Comparison of ENCODE assay signal across 8 mouse cellular contexts in the genomic region with DNA sequence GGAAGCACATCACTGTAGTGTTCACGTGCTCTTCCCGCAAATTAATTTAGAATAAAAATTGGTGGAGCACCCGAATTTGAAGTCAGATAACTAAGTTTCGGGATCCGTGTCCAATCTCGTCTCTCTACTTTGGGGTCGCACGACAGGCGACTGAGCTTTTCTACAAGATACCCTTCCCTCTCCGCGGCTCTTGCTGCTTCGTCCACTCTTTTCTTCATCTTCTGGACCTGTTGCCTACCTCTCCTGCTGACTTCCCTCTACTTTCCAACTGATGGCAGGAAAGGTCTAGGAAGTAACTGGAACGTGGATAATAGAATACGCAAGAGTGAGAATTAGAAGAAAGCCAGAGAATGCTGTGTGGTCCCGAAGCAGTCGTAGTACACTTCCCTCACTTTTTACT. TPM values are rescaled to one million over a fixed set of nuclear protein-coding genes. Genes with fewer than 3 reads are reported as not detected.
DNase-seq lines count a peak whose midpoint lies in the region; ATAC-seq and TF ChIP-seq lines count a peak whose summit lies in the region.

No protein-coding gene starts in this region.

- H3K4me3 ChIP-seq in heart, embryonic 10.5 days = peak overlapping the region; percentile 71
- H3K4me3 ChIP-seq in ES-Bruce4 (ENCODE audit: low read depth, low read length) = peak overlapping the region; percentile 78
- peak overlapping the region; percentile 58 for H3K4me3 ChIP-seq in heart, embryonic 15.5 days
- peak overlapping the region; percentile 63 for H3K4me3 ChIP-seq in liver, embryonic 15.5 days (replicated peaks)

- peak overlapping the region; percentile 77 for H3K4me2 ChIP-seq in heart, embryonic 15.5 days
- peak overlapping the region; percentile 84 for H3K4me2 ChIP-seq in liver, embryonic 15.5 days

- peaks cover 8% of the 10 kb centered on the region; the same call in 1 of the 2 replicates for H3K4me1 ChIP-seq in heart, embryonic 10.5 days
- no peaks in the 10 kb centered on the region for H3K4me1 ChIP-seq in ES-Bruce4 (ENCODE audit: control insufficient read depth, insufficient read depth, low read length)
- peaks cover 9% of the 10 kb centered on the region for H3K4me1 ChIP-seq in heart, embryonic 15.5 days (replicated peaks)
- H3K4me1 ChIP-seq in liver, embryonic 15.5 days (replicated peaks) = peaks cover 58% of the 10 kb centered on the region

- 0 out of 2 replicates have a peak overlapping the region, but pooled peaks have one; percentile 11 for H3K27ac ChIP-seq in heart, embryonic 10.5 days
- H3K27ac ChIP-seq in ES-Bruce4 (ENCODE audit: insufficient read depth, low read length) = no peak overlapping the region
- no peak overlapping the region for H3K27ac ChIP-seq in heart, embryonic 15.5 days
- no peak overlapping the region for H3K27ac ChIP-seq in liver, embryonic 15.5 days (replicated peaks)

- TF ChIP-seq POLR2A in ES-Bruce4 (IDR thresholded peaks at IDR 0.05; ENCODE audit: insufficient read depth, low read length) = no peak

- H3K27me3 ChIP-seq in heart, embryonic 10.5 days (ENCODE audit: insufficient read depth, poor library complexity, severe bottlenecking) = no peaks in the 10 kb centered on the region
- H3K27me3 ChIP-seq in ES-Bruce4 (ENCODE audit: control insufficient read depth, insufficient read depth, low read length, poor library complexity, severe bottlenecking) = no peaks in the 10 kb centered on the region
- H3K27me3 ChIP-seq in heart, embryonic 15.5 days = 0 out of 2 replicates have a peak, but pooled peaks cover 7% of the 10 kb centered on the region
- peaks cover 22% of the 10 kb centered on the region for H3K27me3 ChIP-seq in liver, embryonic 15.5 days

- intact Hi-C loops in heart, postnatal 25 days (cut with DNase I) = loop anchor here (2.0 to 10.0 kb wide), 2 partner anchors 23 to 63 kb away; no protein-coding TSS in a partner anchor

- under 1% methylated on average over 16 of the region's 16 CpGs for WGBS in heart, embryonic 10.5 days
- WGBS in heart, embryonic 15.5 days = 1% methylated on average over 16 of the region's 16 CpGs
- under 1% methylated on average over 16 of the region's 16 CpGs for WGBS in liver, embryonic 15.5 days (ENCODE audit: insufficient replicate concordance)

- H3K9me3 ChIP-seq in heart, embryonic 10.5 days = no peaks in the 10 kb centered on the region
- H3K9me3 ChIP-seq in ES-Bruce4 (replicated peaks; ENCODE audit: control insufficient read depth, insufficient read depth, low read length, poor library complexity, severe bottlenecking) = no peaks in the 10 kb centered on the region
- H3K9me3 ChIP-seq in heart, embryonic 15.5 days (replicated peaks) = no peaks in the 10 kb centered on the region
- H3K9me3 ChIP-seq in liver, embryonic 15.5 days (replicated peaks) = no peaks in the 10 kb centered on the region

- no peak for TF ChIP-seq CTCF in ES-Bruce4 (IDR thresholded peaks at IDR 0.05; ENCODE audit: low read depth, low read length)

- no peak for TF ChIP-seq EP300 in ES-Bruce4 (IDR thresholded peaks at IDR 0.05; ENCODE audit: insufficient read depth, low read depth, low read length)

- ATAC-seq in heart, embryonic 15.5 days (replicated peaks; ENCODE audit: insufficient number of reproducible peaks, insufficient read depth, low FRiP score, low read depth) = no peak
- ATAC-seq in liver, embryonic 15.5 days (ENCODE audit: insufficient read depth) = no peak

- DNase-seq in heart, embryonic 10.5 days (ENCODE audit: low spot score) = peak; percentile 73
- DNase-seq in heart, postnatal 25 days (ENCODE audit: low spot score) = no peak
- DNase-seq in cerebellum, adult 11-12 months = no peak
- no peak for DNase-seq in adrenal gland, adult (ENCODE audit: inconsistent age in 2 of 2, low spot score in 1 of 2)
- no peak for DNase-seq in kidney, postnatal 25 days

- no peaks in the 10 kb centered on the region for H3K36me3 ChIP-seq in heart, embryonic 10.5 days
- H3K36me3 ChIP-seq in ES-Bruce4 (ENCODE audit: control insufficient read depth, insufficient read depth, low read length, poor library complexity, severe bottlenecking) = no peaks in the 10 kb centered on the region
- H3K36me3 ChIP-seq in heart, embryonic 15.5 days = no peaks in the 10 kb centered on the region
- no peaks in the 10 kb centered on the region for H3K36me3 ChIP-seq in liver, embryonic 15.5 days (replicated peaks)

- peak overlapping the region; percentile 39 for H3K9ac ChIP-seq in ES-Bruce4 (ENCODE audit: low read depth, poor library complexity, severe bottlenecking)
- H3K9ac ChIP-seq in heart, embryonic 15.5 days = 0 out of 2 replicates have a peak overlapping the region, but pooled peaks have one; percentile 14
- H3K9ac ChIP-seq in liver, embryonic 15.5 days = peak overlapping the region; percentile 65; the same call in 1 of the 2 replicates

RNA-seq across cellular contexts. Expression of gene Zfp184, which starts 26.9 kb away (rescaled TPM):
- 7.4 and 9.1 TPM in 2 replicates for polyA plus RNA-seq in heart, embryonic 10.5 days (2016; fragmentation: Nextera tagmentation; extraction: Ambion mirVana)
- under 1 TPM; 0.56 to 0.68 TPM for total RNA-seq in heart, postnatal 25 days (2021)
- polyA plus RNA-seq in ES-Bruce4 (2011; ENCODE audit: insufficient read depth, insufficient read length, low read depth, missing spikeins) = 8.1 and 11.5 TPM in 2 replicates
- polyA plus RNA-seq in heart, embryonic 15.5 days (2015; fragmentation: Nextera tagmentation; extraction: Ambion mirVana) = 3.8 and 5.1 TPM in 2 replicates
- 0.59 and 0.71 TPM in 2 replicates for polyA plus RNA-seq in liver, embryonic 15.5 days (2015; fragmentation: Nextera tagmentation; extraction: Ambion mirVana)

Comparison
In these comparisons a context has a peak if more than half of its experiments do, and no peak if none do; other contexts are left out.
1. H3K9ac ChIP-seq: peak in every context shown above with its lines; median percentile 65 in liver, embryonic 15.5 days; 39 in ES-Bruce4; 14 in heart, embryonic 15.5 days.